Mouse (Mus musculus) lung, embryonic 15.5 days (tissue): ENCODE data around the gene Hopx. TPM values are rescaled to one million over a fixed set of nuclear protein-coding genes. Genes with fewer than 3 reads are reported as not detected.
A peak's percentile ranks its signal among the peaks of the same experiment; 100 is the strongest.

Experiments used
- ATAC-seq: fragments of 200-750 bp; cut with Nextera tagmentation; 2 replicates; pipeline ENCODE4 v1.8.0; 2017; ENCODE audit warnings: moderate number of reproducible peaks, borderline replicate concordance; ENCODE audit not compliant: low FRiP score, low TSS enrichment; ENCODE audit errors: extremely low read depth
- H3K27ac ChIP-seq: fragments of 300-500 bp; sonication (generic); 2 replicates; pipeline ENCODE4 v1.5.1; 2015; ENCODE audit warnings: moderate library complexity, mild to moderate bottlenecking, inconsistent platforms
- H3K27me3 ChIP-seq: fragments of 300-500 bp; sonication (generic); 2 replicates; pipeline ENCODE4 v1.6.1; 2015; ENCODE audit warnings: inconsistent platforms
- H3K36me3 ChIP-seq: fragments of 300-500 bp; sonication (generic); 2 replicates; pipeline ENCODE4 v1.6.1; 2015; ENCODE audit warnings: inconsistent platforms
- H3K4me1 ChIP-seq: fragments of 300-500 bp; sonication (generic); 2 replicates; pipeline ENCODE4 v1.6.1; 2015; ENCODE audit warnings: inconsistent platforms
- H3K4me2 ChIP-seq: fragments of 300-500 bp; sonication (generic); 2 replicates; pipeline ENCODE4 v1.6.1; 2015; ENCODE audit warnings: inconsistent platforms, mild to moderate bottlenecking, moderate library complexity
- H3K4me3 ChIP-seq: fragments of 300-500 bp; sonication (generic); 2 replicates; pipeline ENCODE4 v1.5.1; 2015; ENCODE audit warnings: mild to moderate bottlenecking, inconsistent platforms
- H3K9ac ChIP-seq: fragments of 300-500 bp; sonication (generic); 2 replicates; pipeline ENCODE4 v1.6.1; 2015; ENCODE audit warnings: inconsistent platforms
- H3K9me3 ChIP-seq: fragments of 300-500 bp; sonication (generic); 2 replicates; pipeline ENCODE4 v1.6.1; 2016; ENCODE audit warnings: inconsistent platforms
- WGBS: fragments of 180-500 bp; shearing (Covaris S2); methylation state at CpG from one replicate; pipeline ENCODE4 v1.1.7; 2015; 5-methylcytosine and 5-hydroxymethylcytosine counted together
- polyA plus RNA-seq: library from polyadenylated mRNA; unstranded; fragments of >200 nt; fragmentation: Nextera tagmentation; extraction: Ambion mirVana; gene quantifications from 2 replicates; pipeline ENCODE4 v1.2.1, GENCODE M21; 2015

The Hopx gene
- polyA plus RNA-seq, 1 experiment from 2014 or later: 7.9 TPM

- Histone ChIP-seq H3K4me2 (no peak overlapping the region), H3K27me3 (no peaks in the 10 kb centered on the region), H3K4me3 (no peak overlapping the region), H3K36me3 (peaks cover 2% of the 10 kb centered on the region; the same call in 1 of the 2 replicates), H3K4me1 (no peaks in the 10 kb centered on the region), H3K27ac (no peak overlapping the region), H3K9ac (no peak overlapping the region), H3K9me3 (no peaks in the 10 kb centered on the region)
- ATAC-seq: no peak
- WGBS: 72% methylated on average over 7 of the region's 7 CpGs
Measured at GRCm38 (mm10) chr5:77082735-77083134, 32.2 kb downstream of the Hopx start.

GRCm38 (mm10) chr5:77080761-77081160, 34.2 kb downstream of the Hopx start:
- Histone ChIP-seq H3K4me2 (no peak overlapping the region), H3K36me3 (no peaks in the 10 kb centered on the region), H3K27ac (no peak overlapping the region), H3K27me3 (no peaks in the 10 kb centered on the region), H3K9me3 (no peaks in the 10 kb centered on the region), H3K4me3 (no peak overlapping the region), H3K4me1 (no peaks in the 10 kb centered on the region), H3K9ac (no peak overlapping the region)
- ATAC-seq: no peak
- WGBS: 79% methylated on average over 4 of the region's 4 CpGs

- ATAC-seq: no peak
- no peak overlapping the region for H3K4me2 ChIP-seq
- H3K36me3 ChIP-seq: no peaks in the 10 kb centered on the region
- no peak overlapping the region for H3K4me3 ChIP-seq
- H3K9ac ChIP-seq: no peak overlapping the region
- H3K4me1 ChIP-seq: peaks cover 6% of the 10 kb centered on the region
- no peak overlapping the region for H3K27ac ChIP-seq
- H3K27me3 ChIP-seq: no peaks in the 10 kb centered on the region
- 81% methylated on average over 4 of the region's 4 CpGs for WGBS
- no peaks in the 10 kb centered on the region for H3K9me3 ChIP-seq
Measured at GRCm38 (mm10) chr5:77075951-77076350, 39.0 kb downstream of the Hopx start.

GRCm38 (mm10) chr5:77074914-77075313, 40.0 kb downstream of the Hopx start:
- Histone ChIP-seq H3K36me3 (no peaks in the 10 kb centered on the region), H3K9ac (no peak overlapping the region), H3K27me3 (no peaks in the 10 kb centered on the region), H3K27ac (peak overlapping the region; percentile 33; the same call in 1 of the 2 replicates), H3K4me1 (peaks cover 6% of the 10 kb centered on the region), H3K9me3 (no peaks in the 10 kb centered on the region), H3K4me2 (no peak overlapping the region), H3K4me3 (no peak overlapping the region)
- WGBS: 53% methylated on average over 2 of the region's 2 CpGs
- peak; percentile 74; the same call in 1 of the 2 replicates for ATAC-seq

- no peak overlapping the region for H3K4me2 ChIP-seq
- ATAC-seq: no peak
- H3K27me3 ChIP-seq: no peaks in the 10 kb centered on the region
- H3K9ac ChIP-seq: no peak overlapping the region
- H3K36me3 ChIP-seq: no peaks in the 10 kb centered on the region
- H3K4me1 ChIP-seq: peaks cover 6% of the 10 kb centered on the region
- H3K9me3 ChIP-seq: no peaks in the 10 kb centered on the region
- no peak overlapping the region for H3K4me3 ChIP-seq
- 79% methylated on average over 8 of the region's 8 CpGs for WGBS
- no peak overlapping the region for H3K27ac ChIP-seq
Measured at GRCm38 (mm10) chr5:77073794-77074193, 41.1 kb downstream of the Hopx start.

GRCm38 (mm10) chr5:77071626-77072025, 43.3 kb downstream of the Hopx start:
- Histone ChIP-seq H3K27ac (no peak overlapping the region), H3K4me3 (no peak overlapping the region), H3K9ac (no peak overlapping the region), H3K27me3 (no peaks in the 10 kb centered on the region), H3K4me1 (peaks cover 6% of the 10 kb centered on the region), H3K36me3 (no peaks in the 10 kb centered on the region), H3K9me3 (no peaks in the 10 kb centered on the region), H3K4me2 (no peak overlapping the region)
- no peak for ATAC-seq
- 77% methylated on average over 3 of the region's 3 CpGs for WGBS

- 79% methylated on average over 2 of the region's 2 CpGs for WGBS
- H3K4me2 ChIP-seq: no peak overlapping the region
- H3K36me3 ChIP-seq: no peaks in the 10 kb centered on the region
- ATAC-seq: no peak
- no peak overlapping the region for H3K4me3 ChIP-seq
- H3K27ac ChIP-seq: no peak overlapping the region
- peaks cover 6% of the 10 kb centered on the region for H3K4me1 ChIP-seq
- H3K9ac ChIP-seq: no peak overlapping the region
- H3K9me3 ChIP-seq: no peaks in the 10 kb centered on the region
- H3K27me3 ChIP-seq: no peaks in the 10 kb centered on the region
Measured at GRCm38 (mm10) chr5:77070987-77071386, 43.9 kb downstream of the Hopx start.

GRCm38 (mm10) chr5:77067321-77067720, 47.6 kb downstream of the Hopx start:
- WGBS: 64% methylated on average over 8 of the region's 8 CpGs
- H3K9ac ChIP-seq: no peak overlapping the region
- no peak overlapping the region for H3K4me3 ChIP-seq
- no peak overlapping the region for H3K27ac ChIP-seq
- no peak for ATAC-seq
- H3K36me3 ChIP-seq: no peaks in the 10 kb centered on the region
- no peaks in the 10 kb centered on the region for H3K27me3 ChIP-seq
- H3K4me2 ChIP-seq: no peak overlapping the region
- no peaks in the 10 kb centered on the region for H3K4me1 ChIP-seq
- H3K9me3 ChIP-seq: no peaks in the 10 kb centered on the region

- Histone ChIP-seq H3K36me3 (no peaks in the 10 kb centered on the region), H3K9ac (no peak overlapping the region), H3K27ac (no peak overlapping the region), H3K9me3 (no peaks in the 10 kb centered on the region), H3K27me3 (no peaks in the 10 kb centered on the region), H3K4me1 (no peaks in the 10 kb centered on the region), H3K4me2 (peak overlapping the region; percentile 7; the same call in 1 of the 2 replicates), H3K4me3 (no peak overlapping the region)
- ATAC-seq: peak; percentile 35; the same call in 1 of the 2 replicates
- 31% methylated on average over 17 of the region's 17 CpGs for WGBS
Measured at GRCm38 (mm10) chr5:77061372-77062038, 53.4 kb downstream of the Hopx start.

GRCm38 (mm10) chr5:77060363-77060762, 54.6 kb downstream of the Hopx start:
- WGBS: 35% methylated on average over 10 of the region's 10 CpGs
- no peak overlapping the region for H3K27ac ChIP-seq
- no peak overlapping the region for H3K9ac ChIP-seq
- H3K4me3 ChIP-seq: no peak overlapping the region
- H3K27me3 ChIP-seq: no peaks in the 10 kb centered on the region
- no peaks in the 10 kb centered on the region for H3K36me3 ChIP-seq
- no peaks in the 10 kb centered on the region for H3K9me3 ChIP-seq
- H3K4me1 ChIP-seq: no peaks in the 10 kb centered on the region
- no peak for ATAC-seq
- H3K4me2 ChIP-seq: no peak overlapping the region

- no peak overlapping the region for H3K27ac ChIP-seq
- ATAC-seq: no peak
- H3K9me3 ChIP-seq: no peaks in the 10 kb centered on the region
- 65% methylated on average over 12 of the region's 12 CpGs for WGBS
- no peak overlapping the region for H3K9ac ChIP-seq
- H3K27me3 ChIP-seq: no peaks in the 10 kb centered on the region
- H3K4me1 ChIP-seq: no peaks in the 10 kb centered on the region
- H3K36me3 ChIP-seq: no peaks in the 10 kb centered on the region
- H3K4me3 ChIP-seq: no peak overlapping the region
- H3K4me2 ChIP-seq: no peak overlapping the region
Measured at GRCm38 (mm10) chr5:77056881-77057440, 58.0 kb downstream of the Hopx start.

GRCm38 (mm10) chr5:77052616-77053015, 62.3 kb downstream of the Hopx start:
- H3K27ac ChIP-seq: no peak overlapping the region
- ATAC-seq: no peak
- 0 out of 2 replicates have a peak, but pooled peaks cover 5% of the 10 kb centered on the region for H3K4me1 ChIP-seq
- no peak overlapping the region for H3K4me3 ChIP-seq
- no peaks in the 10 kb centered on the region for H3K9me3 ChIP-seq
- no peaks in the 10 kb centered on the region for H3K36me3 ChIP-seq
- H3K4me2 ChIP-seq: no peak overlapping the region
- WGBS: 82% methylated on average over 5 of the region's 5 CpGs
- H3K27me3 ChIP-seq: no peaks in the 10 kb centered on the region
- H3K9ac ChIP-seq: no peak overlapping the region
